Mouse (Mus musculus): ENCODE data around the gene Hnrnpul1. TPM values are rescaled to one million over a fixed set of nuclear protein-coding genes. Genes with fewer than 3 reads are reported as not detected.

Gene Hnrnpul1
- polyA plus RNA-seq, 1 experiment from 2014 or later = 32.4 TPM

DNA sequence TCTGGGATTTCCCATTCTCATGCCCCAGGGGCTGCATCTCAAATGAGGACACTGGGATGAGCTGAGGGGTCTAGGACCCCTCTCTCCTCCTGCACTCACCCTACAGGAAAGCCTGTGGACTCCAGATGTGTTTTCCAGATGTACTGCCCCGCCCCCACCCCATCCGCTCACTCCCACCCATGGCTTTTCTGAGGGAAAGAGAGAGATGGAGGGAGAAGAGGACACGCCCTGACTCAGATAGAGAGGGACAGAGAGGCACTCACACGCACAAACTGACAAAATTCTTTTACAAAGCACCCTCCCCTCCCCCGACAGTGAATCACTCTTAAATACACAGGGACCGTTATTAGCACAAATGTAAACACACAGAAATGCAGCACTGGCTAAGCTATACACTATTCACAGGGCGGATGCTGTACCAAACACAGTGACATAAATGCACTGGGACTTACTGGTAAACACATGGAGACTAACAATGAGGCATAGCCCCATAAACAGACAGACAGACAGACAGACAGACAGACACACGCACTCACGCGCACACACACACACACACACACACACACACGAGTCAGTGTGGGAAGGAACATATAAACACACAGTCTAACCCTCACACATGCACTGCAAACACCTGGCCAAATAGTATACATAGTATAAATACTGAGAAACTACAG is 27.5 kb upstream of the Hnrnpul1 start:
- TF ChIP-seq CTCF (IDR thresholded peaks at IDR 0.05) (no peak), EP300 (IDR thresholded peaks at IDR 0.05) (peak; percentile 83; the same call in 1 of the 2 replicates)
- Histone ChIP-seq H3K4me1 (ENCODE audit: insufficient read depth, low read depth, low read length) (peaks cover 10% of the 10 kb centered on the region; the same call in 1 of the 2 replicates), H3K4me3 (ENCODE audit: low read depth, low read length) (peak overlapping the region; percentile 19; the same call in 1 of the 2 replicates), H3K9ac (replicated peaks; ENCODE audit: low read depth) (peak overlapping the region; percentile 34), H3K36me3 (ENCODE audit: insufficient read depth, low read length) (no peaks in the 10 kb centered on the region), H3K4me2 (replicated peaks; ENCODE audit: low read depth, low read length) (peak overlapping the region; percentile 67), H3K27ac (ENCODE audit: low read length) (peak overlapping the region; percentile 92), H3K9me3 (ENCODE audit: low read length) (no peaks in the 10 kb centered on the region), H3K27me3 (replicated peaks; ENCODE audit: insufficient read depth, low read length) (no peaks in the 10 kb centered on the region)
- 17% methylated on average over 11 of the region's 11 CpGs for WGBS
- DNase-seq (ENCODE audit: low spot score) = peak; percentile 91
- peak; percentile 84 for ATAC-seq

GRCm38 (mm10) chr7:25781321-25781936 is 26.9 kb upstream of the Hnrnpul1 start:
- Histone ChIP-seq H3K4me3 (ENCODE audit: low read depth, low read length) (peak overlapping the region; percentile 19; the same call in 1 of the 2 replicates), H3K4me2 (replicated peaks; ENCODE audit: low read depth, low read length) (peak overlapping the region; percentile 67), H3K27ac (ENCODE audit: low read length) (peak overlapping the region; percentile 92), H3K27me3 (replicated peaks; ENCODE audit: insufficient read depth, low read length) (no peaks in the 10 kb centered on the region), H3K9me3 (ENCODE audit: low read length) (no peaks in the 10 kb centered on the region), H3K36me3 (ENCODE audit: insufficient read depth, low read length) (no peaks in the 10 kb centered on the region), H3K4me1 (ENCODE audit: insufficient read depth, low read depth, low read length) (peaks cover 10% of the 10 kb centered on the region; the same call in 1 of the 2 replicates), H3K9ac (replicated peaks; ENCODE audit: low read depth) (peak overlapping the region; percentile 34)
- ATAC-seq (peak; percentile 62), DNase-seq (ENCODE audit: low spot score) (peak; percentile 82)
- TF ChIP-seq EP300 (IDR thresholded peaks at IDR 0.05) = peak; percentile 80
- no peak; the same call in 1 of the 2 replicates for TF ChIP-seq CTCF (IDR thresholded peaks at IDR 0.05)
- WGBS = 6% methylated on average over 26 of the region's 33 CpGs

DNA sequence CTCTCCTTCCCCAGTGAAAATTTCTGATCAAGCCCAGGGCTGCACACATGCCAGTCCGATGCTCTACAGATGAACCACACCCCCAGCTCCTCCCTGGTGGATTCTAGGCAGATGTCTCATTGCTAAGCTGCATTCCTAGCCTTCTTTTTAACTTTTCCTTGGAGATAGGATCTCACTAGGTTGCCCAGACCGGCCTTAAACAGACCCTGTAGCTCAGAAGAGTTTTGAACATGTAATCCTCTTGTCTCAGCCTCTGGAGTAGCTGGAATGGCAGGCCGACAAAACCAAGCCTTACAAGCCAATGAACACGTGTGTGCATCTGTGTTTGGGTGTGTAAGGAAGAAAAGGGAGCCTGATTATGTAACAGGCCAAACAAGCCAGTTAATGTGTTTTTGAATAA is 26.2 kb upstream of the Hnrnpul1 start:
- Histone ChIP-seq H3K4me1 (ENCODE audit: insufficient read depth, low read depth, low read length) (peaks cover 10% of the 10 kb centered on the region; the same call in 1 of the 2 replicates), H3K27ac (ENCODE audit: low read length) (peak overlapping the region; percentile 92), H3K36me3 (ENCODE audit: insufficient read depth, low read length) (no peaks in the 10 kb centered on the region), H3K9me3 (ENCODE audit: low read length) (no peaks in the 10 kb centered on the region), H3K9ac (replicated peaks; ENCODE audit: low read depth) (0 out of 2 replicates have a peak overlapping the region, but pooled peaks have one; percentile 34), H3K4me3 (ENCODE audit: low read depth, low read length) (no peak overlapping the region), H3K27me3 (replicated peaks; ENCODE audit: insufficient read depth, low read length) (no peaks in the 10 kb centered on the region), H3K4me2 (replicated peaks; ENCODE audit: low read depth, low read length) (no peak overlapping the region)
- no peak for TF ChIP-seq EP300 (IDR thresholded peaks at IDR 0.05)
- TF ChIP-seq CTCF (IDR thresholded peaks at IDR 0.05) = no peak
- WGBS = 43% methylated on average over 4 of the region's 4 CpGs
- peak; percentile 31 for DNase-seq (ENCODE audit: low spot score)
- ATAC-seq = no peak

- no peaks in the 10 kb centered on the region for H3K27me3 ChIP-seq (replicated peaks; ENCODE audit: insufficient read depth, low read length)
- no peaks in the 10 kb centered on the region for H3K9me3 ChIP-seq (ENCODE audit: low read length)
- H3K4me1 ChIP-seq (ENCODE audit: insufficient read depth, low read depth, low read length) = peaks cover 10% of the 10 kb centered on the region; the same call in 1 of the 2 replicates
- no peak overlapping the region for H3K27ac ChIP-seq (ENCODE audit: low read length)
- no peak for TF ChIP-seq CTCF (IDR thresholded peaks at IDR 0.05)
- TF ChIP-seq EP300 (IDR thresholded peaks at IDR 0.05) = no peak
- 87% methylated on average over 5 of the region's 5 CpGs for WGBS
- no peak overlapping the region for H3K9ac ChIP-seq (replicated peaks; ENCODE audit: low read depth)
- no peak for DNase-seq (ENCODE audit: low spot score)
- no peak for ATAC-seq
- no peaks in the 10 kb centered on the region for H3K36me3 ChIP-seq (ENCODE audit: insufficient read depth, low read length)
- no peak overlapping the region for H3K4me3 ChIP-seq (ENCODE audit: low read depth, low read length)
- no peak overlapping the region for H3K4me2 ChIP-seq (replicated peaks; ENCODE audit: low read depth, low read length)
Observed at GRCm38 (mm10) chr7:25780021-25780420, 25.5 kb upstream of the Hnrnpul1 start.

DNA sequence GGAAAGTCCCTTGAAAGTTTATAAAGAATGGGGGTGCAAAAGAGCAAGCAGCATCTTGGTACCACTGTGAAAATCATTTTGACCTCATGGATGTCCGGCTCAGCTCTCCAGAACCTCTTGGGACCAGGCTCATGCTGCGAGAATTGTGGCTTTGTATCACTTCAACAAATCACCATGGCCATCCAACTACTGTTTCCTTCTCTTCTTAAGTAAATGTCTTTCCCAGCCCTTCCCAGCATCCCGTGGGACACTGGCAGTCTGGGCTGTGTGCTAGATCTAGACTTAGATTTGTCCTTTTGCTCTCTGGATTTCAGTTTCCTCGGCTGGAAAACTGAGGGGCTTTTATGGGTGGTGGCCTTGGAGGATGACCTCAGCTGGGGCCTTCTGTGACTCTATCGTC is 13.7 kb upstream of the Hnrnpul1 start:
- no peak for TF ChIP-seq EP300 (IDR thresholded peaks at IDR 0.05)
- no peak for TF ChIP-seq CTCF (IDR thresholded peaks at IDR 0.05)
- Histone ChIP-seq H3K9me3 (ENCODE audit: low read length) (no peaks in the 10 kb centered on the region), H3K4me1 (ENCODE audit: insufficient read depth, low read depth, low read length) (no peaks in the 10 kb centered on the region), H3K36me3 (ENCODE audit: insufficient read depth, low read length) (no peaks in the 10 kb centered on the region), H3K4me3 (ENCODE audit: low read depth, low read length) (no peak overlapping the region), H3K9ac (replicated peaks; ENCODE audit: low read depth) (no peak overlapping the region), H3K4me2 (replicated peaks; ENCODE audit: low read depth, low read length) (no peak overlapping the region), H3K27ac (ENCODE audit: low read length) (no peak overlapping the region), H3K27me3 (replicated peaks; ENCODE audit: insufficient read depth, low read length) (no peaks in the 10 kb centered on the region)
- 80% methylated on average over 5 of the region's 5 CpGs for WGBS
- ATAC-seq = no peak
- no peak for DNase-seq (ENCODE audit: low spot score)

GRCm38 (mm10) chr7:25766108-25766507 is 11.6 kb upstream of the Hnrnpul1 start:
- no peak overlapping the region for H3K4me3 ChIP-seq (ENCODE audit: low read depth, low read length)
- no peak overlapping the region for H3K9ac ChIP-seq (replicated peaks; ENCODE audit: low read depth)
- no peak overlapping the region for H3K4me2 ChIP-seq (replicated peaks; ENCODE audit: low read depth, low read length)
- no peaks in the 10 kb centered on the region for H3K9me3 ChIP-seq (ENCODE audit: low read length)
- DNase-seq (ENCODE audit: low spot score) (no peak), ATAC-seq (no peak)
- no peaks in the 10 kb centered on the region for H3K36me3 ChIP-seq (ENCODE audit: insufficient read depth, low read length)
- no peak for TF ChIP-seq CTCF (IDR thresholded peaks at IDR 0.05)
- TF ChIP-seq EP300 (IDR thresholded peaks at IDR 0.05) = no peak
- no peaks in the 10 kb centered on the region for H3K27me3 ChIP-seq (replicated peaks; ENCODE audit: insufficient read depth, low read length)
- H3K4me1 ChIP-seq (ENCODE audit: insufficient read depth, low read depth, low read length) = no peaks in the 10 kb centered on the region
- no peak overlapping the region for H3K27ac ChIP-seq (ENCODE audit: low read length)
- 69% methylated on average over 6 of the region's 6 CpGs for WGBS

All from lung, postnatal 0 days (tissue).